Mouse (Mus musculus) hindbrain, embryonic 13.5 days (tissue): ENCODE results near the gene Hal. TPM values are rescaled to one million over a fixed set of nuclear protein-coding genes. Genes with fewer than 3 reads are reported as not detected.

Source experiments
- ATAC-seq: fragments of 200-750 bp; cut with Nextera tagmentation; 2 replicates; pipeline ENCODE4 v1.8.0; 2017; ENCODE audit warnings: moderate TSS enrichment; ENCODE audit not compliant: low FRiP score
- H3K27ac ChIP-seq: fragments of 300-500 bp; sonication (generic); 2 replicates; pipeline ENCODE4 v1.5.1; 2015; ENCODE audit warnings: inconsistent platforms, mild to moderate bottlenecking, moderate library complexity
- H3K27me3 ChIP-seq: fragments of 300-500 bp; sonication (generic); 2 replicates; pipeline ENCODE4 v1.6.1; 2015; ENCODE audit warnings: mild to moderate bottlenecking, inconsistent platforms
- H3K36me3 ChIP-seq: fragments of 300-500 bp; sonication (generic); 2 replicates; pipeline ENCODE4 v1.6.1; 2015; ENCODE audit warnings: mild to moderate bottlenecking, inconsistent platforms
- H3K4me1 ChIP-seq: fragments of 300-500 bp; sonication (generic); replicated peaks from 2 replicates; pipeline ENCODE4 v1.6.1; 2015; ENCODE audit warnings: inconsistent platforms
- H3K4me2 ChIP-seq: fragments of 300-500 bp; sonication (generic); 2 replicates; pipeline ENCODE4 v1.6.1; 2015; ENCODE audit warnings: inconsistent platforms, mild to moderate bottlenecking, moderate library complexity
- H3K4me3 ChIP-seq: fragments of 300-500 bp; sonication (generic); 2 replicates; pipeline ENCODE4 v1.5.1; 2015; ENCODE audit warnings: mild to moderate bottlenecking, inconsistent platforms
- H3K9ac ChIP-seq: fragments of 300-500 bp; sonication (generic); 2 replicates; pipeline ENCODE4 v1.6.1; 2015; ENCODE audit warnings: mild to moderate bottlenecking, inconsistent platforms
- H3K9me3 ChIP-seq: fragments of 300-500 bp; sonication (generic); 2 replicates; pipeline ENCODE4 v1.6.1; 2016; ENCODE audit warnings: inconsistent platforms
- WGBS: fragments of 180-500 bp; shearing (Covaris S2); methylation state at CpG from one replicate; pipeline ENCODE4 v1.1.7; 2015; 5-methylcytosine and 5-hydroxymethylcytosine counted together
- polyA plus RNA-seq: library from polyadenylated mRNA; unstranded; fragments of >200 nt; fragmentation: Nextera tagmentation; extraction: Ambion mirVana; gene quantifications from 2 replicates; pipeline ENCODE4 v1.2.1, GENCODE M21; 2015

The Hal gene
- polyA plus RNA-seq, result not detected in 2 replicates

- no peak within 1 kb of the TSS for H3K4me2 ChIP-seq
- no peak within 1 kb of the TSS for H3K9ac ChIP-seq
- no peak within 1 kb of the TSS for H3K27ac ChIP-seq
- peaks cover 12% of the 10 kb centered on the region for H3K36me3 ChIP-seq
- H3K4me1 ChIP-seq, result peaks cover 6% of the 10 kb centered on the region; the same call in 1 of the 2 replicates
- H3K27me3 ChIP-seq, result peaks cover 7% of the 10 kb centered on the region
- H3K9me3 ChIP-seq, result no peaks in the 10 kb centered on the region
- ATAC-seq, result no peak
- no peak within 1 kb of the TSS for H3K4me3 ChIP-seq
- 60% methylated on average over 17 of the region's 17 CpGs for WGBS
These were observed at the start of gene Hal for GRCm38 (mm10) chr10:93488066-93488827. Hal (plus strand) TSS chr10:93488768.

GRCm38 (mm10) chr10:93441501-93441900 is 47.1 kb upstream of the Hal start:
- H3K4me3 ChIP-seq, result no peak overlapping the region
- no peak overlapping the region for H3K4me2 ChIP-seq
- H3K9me3 ChIP-seq, result no peaks in the 10 kb centered on the region
- no peak overlapping the region for H3K9ac ChIP-seq
- WGBS, result 87% methylated on average over 6 of the region's 6 CpGs
- H3K36me3 ChIP-seq, result no peaks in the 10 kb centered on the region
- no peaks in the 10 kb centered on the region for H3K27me3 ChIP-seq
- no peaks in the 10 kb centered on the region for H3K4me1 ChIP-seq
- H3K27ac ChIP-seq, result no peak overlapping the region
- no peak for ATAC-seq

GRCm38 (mm10) chr10:93442183-93442582 is 46.4 kb upstream of the Hal start:
- H3K9me3 ChIP-seq, result no peaks in the 10 kb centered on the region
- no peak overlapping the region for H3K27ac ChIP-seq
- no peaks in the 10 kb centered on the region for H3K4me1 ChIP-seq
- WGBS, result 87% methylated on average over 3 of the region's 3 CpGs
- no peaks in the 10 kb centered on the region for H3K36me3 ChIP-seq
- H3K4me2 ChIP-seq, result no peak overlapping the region
- H3K9ac ChIP-seq, result no peak overlapping the region
- H3K27me3 ChIP-seq, result no peaks in the 10 kb centered on the region
- ATAC-seq, result no peak
- H3K4me3 ChIP-seq, result no peak overlapping the region

- no peak for ATAC-seq
- Histone ChIP-seq H3K36me3 (no peaks in the 10 kb centered on the region), H3K4me2 (no peak overlapping the region), H3K9me3 (no peaks in the 10 kb centered on the region), H3K27me3 (no peaks in the 10 kb centered on the region), H3K9ac (no peak overlapping the region), H3K27ac (no peak overlapping the region), H3K4me3 (no peak overlapping the region), H3K4me1 (no peaks in the 10 kb centered on the region)
- 85% methylated on average over 9 of the region's 9 CpGs for WGBS
These were observed 44.2 kb upstream of the Hal start for GRCm38 (mm10) chr10:93444407-93444806.

GRCm38 (mm10) chr10:93447398-93447797 is 41.2 kb upstream of the Hal start:
- no peak overlapping the region for H3K4me3 ChIP-seq
- no peak for ATAC-seq
- no peaks in the 10 kb centered on the region for H3K36me3 ChIP-seq
- 0 out of 2 replicates have a peak, but pooled peaks cover 4% of the 10 kb centered on the region for H3K4me1 ChIP-seq
- WGBS, result 73% methylated on average over 10 of the region's 10 CpGs
- no peak overlapping the region for H3K4me2 ChIP-seq
- no peak overlapping the region for H3K9ac ChIP-seq
- H3K27me3 ChIP-seq, result no peaks in the 10 kb centered on the region
- no peaks in the 10 kb centered on the region for H3K9me3 ChIP-seq
- no peak overlapping the region for H3K27ac ChIP-seq

GRCm38 (mm10) chr10:93454652-93455014 is 33.9 kb upstream of the Hal start:
- WGBS, result 75% methylated on average over 7 of the region's 7 CpGs
- no peaks in the 10 kb centered on the region for H3K27me3 ChIP-seq
- H3K4me1 ChIP-seq, result peaks cover 18% of the 10 kb centered on the region
- H3K27ac ChIP-seq, result no peak overlapping the region
- H3K9me3 ChIP-seq, result no peaks in the 10 kb centered on the region
- no peaks in the 10 kb centered on the region for H3K36me3 ChIP-seq
- H3K4me3 ChIP-seq, result peak overlapping the region; percentile 82
- peak overlapping the region; percentile 47; the same call in 1 of the 2 replicates for H3K9ac ChIP-seq
- ATAC-seq, result no peak
- peak overlapping the region; percentile 80 for H3K4me2 ChIP-seq

- no peaks in the 10 kb centered on the region for H3K27me3 ChIP-seq
- H3K4me1 ChIP-seq, result peaks cover 6% of the 10 kb centered on the region
- WGBS, result 89% methylated on average over 11 of the region's 11 CpGs
- no peaks in the 10 kb centered on the region for H3K9me3 ChIP-seq
- no peak overlapping the region for H3K4me2 ChIP-seq
- H3K4me3 ChIP-seq, result no peak overlapping the region
- H3K9ac ChIP-seq, result no peak overlapping the region
- H3K27ac ChIP-seq, result no peak overlapping the region
- H3K36me3 ChIP-seq, result peaks cover 47% of the 10 kb centered on the region
- no peak for ATAC-seq
These were observed 28.5 kb upstream of the Hal start for GRCm38 (mm10) chr10:93460106-93460505.

GRCm38 (mm10) chr10:93462692-93463382 is 25.7 kb upstream of the Hal start:
- H3K36me3 ChIP-seq, result peaks cover 72% of the 10 kb centered on the region
- H3K27ac ChIP-seq, result no peak overlapping the region
- 92% methylated on average over 7 of the region's 7 CpGs for WGBS
- ATAC-seq, result no peak
- no peaks in the 10 kb centered on the region for H3K9me3 ChIP-seq
- H3K4me2 ChIP-seq, result no peak overlapping the region
- H3K4me3 ChIP-seq, result no peak overlapping the region
- H3K9ac ChIP-seq, result no peak overlapping the region
- H3K27me3 ChIP-seq, result no peaks in the 10 kb centered on the region
- H3K4me1 ChIP-seq, result no peaks in the 10 kb centered on the region

GRCm38 (mm10) chr10:93463611-93464010 is 25.0 kb upstream of the Hal start:
- Histone ChIP-seq H3K36me3 (peaks cover 75% of the 10 kb centered on the region), H3K9me3 (no peaks in the 10 kb centered on the region), H3K27ac (no peak overlapping the region), H3K4me3 (no peak overlapping the region), H3K4me2 (no peak overlapping the region), H3K4me1 (no peaks in the 10 kb centered on the region), H3K9ac (no peak overlapping the region), H3K27me3 (no peaks in the 10 kb centered on the region)
- ATAC-seq, result no peak
- 91% methylated on average over 13 of the region's 13 CpGs for WGBS

GRCm38 (mm10) chr10:93467259-93467658 is 21.3 kb upstream of the Hal start:
- H3K9me3 ChIP-seq, result no peaks in the 10 kb centered on the region
- H3K4me3 ChIP-seq, result no peak overlapping the region
- H3K27me3 ChIP-seq, result no peaks in the 10 kb centered on the region
- peaks cover 68% of the 10 kb centered on the region for H3K36me3 ChIP-seq
- no peak for ATAC-seq
- no peak overlapping the region for H3K4me2 ChIP-seq
- 92% methylated on average over 4 of the region's 4 CpGs for WGBS
- no peak overlapping the region for H3K9ac ChIP-seq
- H3K27ac ChIP-seq, result no peak overlapping the region
- no peaks in the 10 kb centered on the region for H3K4me1 ChIP-seq

GRCm38 (mm10) chr10:93467791-93468190 is 20.8 kb upstream of the Hal start:
- no peak overlapping the region for H3K9ac ChIP-seq
- H3K36me3 ChIP-seq, result peaks cover 67% of the 10 kb centered on the region
- H3K4me3 ChIP-seq, result no peak overlapping the region
- no peak overlapping the region for H3K4me2 ChIP-seq
- no peak for ATAC-seq
- no peaks in the 10 kb centered on the region for H3K27me3 ChIP-seq
- H3K4me1 ChIP-seq, result no peaks in the 10 kb centered on the region
- no peaks in the 10 kb centered on the region for H3K9me3 ChIP-seq
- 94% methylated on average over 3 of the region's 3 CpGs for WGBS
- no peak overlapping the region for H3K27ac ChIP-seq

GRCm38 (mm10) chr10:93471415-93471814 is 17.2 kb upstream of the Hal start:
- no peak for ATAC-seq

More at GRCm38 (mm10) chr10:93471415-93471814, 17.2 kb upstream of the Hal start:
- H3K4me3 ChIP-seq, result no peak overlapping the region
- no peak overlapping the region for H3K9ac ChIP-seq
- no peaks in the 10 kb centered on the region for H3K27me3 ChIP-seq
- H3K27ac ChIP-seq, result no peak overlapping the region
- peaks cover 68% of the 10 kb centered on the region for H3K36me3 ChIP-seq
- no peak overlapping the region for H3K4me2 ChIP-seq
- no peaks in the 10 kb centered on the region for H3K9me3 ChIP-seq
- no peaks in the 10 kb centered on the region for H3K4me1 ChIP-seq
- WGBS, result 46% methylated on average over 11 of the region's 11 CpGs
